Mouse (Mus musculus): ENCODE results near the gene B3gat3.

GRCm38 (mm10) chr19:8930117-8930516 is 9.9 kb downstream of the B3gat3 start:
- TF ChIP-seq CTCF (conservative IDR thresholded peaks at IDR 0.05; ENCODE audit: low read length) (no peak), NANOG (IDR thresholded peaks at IDR 0.05; ENCODE audit: borderline replicate concordance, low read length) (no peak)
